Mouse (Mus musculus): ENCODE measurements around the gene Fam53b. TPM values are rescaled to one million over a fixed set of nuclear protein-coding genes. Genes with fewer than 3 reads are reported as not detected.

The Fam53b gene
- 26.5 TPM for polyA plus RNA-seq (2012; fragmentation: generic; extraction: Trizol)

DNA sequence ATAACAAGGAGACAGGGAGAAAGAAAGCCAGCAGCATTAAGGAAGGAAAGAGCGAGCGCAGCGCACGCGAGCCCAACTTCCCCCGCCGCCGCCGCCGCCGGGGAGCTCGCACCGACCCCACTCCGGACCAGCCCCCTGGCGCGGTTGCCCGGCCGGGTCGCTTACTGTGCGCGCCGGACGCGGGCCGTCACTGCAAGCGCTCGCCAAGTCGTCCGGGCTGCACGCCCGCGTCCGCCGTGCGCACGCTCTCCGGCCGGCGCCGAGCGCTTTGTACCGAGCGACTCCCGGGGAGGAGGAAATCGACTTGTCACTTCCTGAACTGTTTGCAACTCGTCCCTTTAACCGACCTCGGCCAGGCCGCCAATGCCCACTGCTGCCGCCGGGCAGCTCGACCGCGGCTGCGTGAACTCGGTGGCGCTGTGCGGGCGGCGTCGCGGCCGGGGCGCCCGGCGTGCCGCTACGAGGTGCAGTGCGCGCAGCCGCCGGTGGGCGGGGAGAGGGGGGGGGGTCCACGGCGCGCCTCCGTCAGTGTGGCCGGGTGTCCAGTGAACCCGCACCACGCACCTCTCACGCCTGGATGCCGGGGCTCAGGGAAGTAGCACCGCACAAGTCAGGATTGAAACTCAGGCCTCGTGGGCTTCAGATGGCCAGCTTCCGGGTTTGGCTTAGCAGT, at the start of gene Fam53b:
Gene Fam53b (minus strand): TSS at position 471 of the 673 bp plus-strand sequence.
- H3K4me3 ChIP-seq: peak within 1 kb of the TSS; percentile 56
- H3K4me2 ChIP-seq (ENCODE audit: low read depth): peak within 1 kb of the TSS; percentile 97
- no peaks in the 10 kb centered on the region for H3K36me3 ChIP-seq (ENCODE audit: control insufficient read depth, insufficient read depth)
- TF ChIP-seq CEBPB (IDR thresholded peaks at IDR 0.05; ENCODE audit: insufficient read depth, poor library complexity, severe bottlenecking) (no peak), SRF (IDR thresholded peaks at IDR 0.05; ENCODE audit: control insufficient read depth, insufficient read length, low read depth) (no peak), POLR2A (IDR thresholded peaks at IDR 0.05; ENCODE audit: insufficient read length, low read depth) (peak; percentile 78), POLR2AphosphoS2 (IDR thresholded peaks at IDR 0.05; ENCODE audit: insufficient read length, low read depth) (peak; percentile 83), MAX (IDR thresholded peaks at IDR 0.05; ENCODE audit: low read depth) (no peak), MYOD1 (IDR thresholded peaks at IDR 0.05; ENCODE audit: control insufficient read depth in 1 of 3, insufficient read length in 2 of 3, low read depth in 2 of 3) (peak in 1 of 3 experiments; percentile 36)
- H3ac ChIP-seq (ENCODE audit: control insufficient read depth, insufficient read length): peak within 1 kb of the TSS; percentile 86
- H3K27me3 ChIP-seq (ENCODE audit: control insufficient read depth, insufficient read depth, insufficient read length): no peaks in the 10 kb centered on the region
- H3K79me2 ChIP-seq (ENCODE audit: control insufficient read depth, insufficient read depth): peaks cover 12% of the 10 kb centered on the region

DNA sequence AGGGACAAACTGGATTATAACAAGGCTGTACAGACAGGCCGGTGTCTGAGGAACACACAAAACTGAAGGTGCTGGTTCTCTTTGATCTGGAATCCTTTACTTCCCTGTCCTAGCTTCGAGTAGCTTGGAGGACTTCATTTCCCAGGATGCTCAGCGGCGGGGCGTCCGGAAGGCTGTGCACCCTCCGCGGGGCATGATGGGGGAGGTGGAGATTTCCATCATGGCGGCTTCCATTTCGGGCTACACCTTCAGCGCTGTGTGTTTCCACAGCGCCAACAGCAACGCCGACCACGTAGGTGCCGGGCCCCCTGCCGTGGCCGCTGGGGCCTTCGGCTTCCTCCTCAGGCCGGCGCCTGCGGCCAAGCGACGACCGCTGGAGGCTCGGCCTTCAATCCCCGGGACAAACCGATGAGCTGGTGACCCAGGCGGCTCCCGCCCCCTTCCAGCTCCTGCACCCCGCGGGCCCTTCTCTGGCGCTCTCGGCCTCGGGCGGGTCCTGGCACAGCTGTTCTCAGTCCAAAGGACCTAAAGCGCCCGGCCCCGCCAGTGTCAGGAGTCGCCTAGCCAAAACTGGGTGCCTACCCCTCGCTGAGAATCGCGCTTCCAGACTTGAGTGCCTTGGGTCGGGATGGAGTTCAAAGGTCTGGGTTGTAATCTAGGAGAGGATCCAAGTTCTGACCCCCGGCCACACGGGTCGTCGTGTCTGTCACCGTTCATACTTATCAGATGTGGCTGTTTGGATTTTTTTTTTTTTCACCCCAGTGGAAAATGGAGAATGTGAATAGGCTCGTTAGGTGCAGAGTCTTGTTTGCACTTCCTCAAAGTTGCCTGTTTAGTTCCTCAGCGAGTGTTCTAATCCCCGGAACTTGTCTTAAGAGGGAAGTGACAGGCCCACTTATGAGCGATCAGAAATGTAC, 45.6 kb upstream of the Fam53b start, which contains the start of gene Abraxas2:
Gene Abraxas2 (plus strand): TSS at position 184 of the 917 bp plus-strand sequence.
- Histone ChIP-seq H3K4me2 (ENCODE audit: low read depth) (peak within 1 kb of the TSS; percentile 74), H3ac (ENCODE audit: control insufficient read depth, insufficient read length) (peak within 1 kb of the TSS; percentile 70), H3K27me3 (ENCODE audit: control insufficient read depth, insufficient read depth, insufficient read length) (no peaks in the 10 kb centered on the region), H3K4me3 (peak within 1 kb of the TSS; percentile 68), H3K79me2 (ENCODE audit: control insufficient read depth, insufficient read depth) (peaks cover 47% of the 10 kb centered on the region), H3K36me3 (ENCODE audit: control insufficient read depth, insufficient read depth) (no peaks in the 10 kb centered on the region)
- TF ChIP-seq CEBPB (IDR thresholded peaks at IDR 0.05; ENCODE audit: insufficient read depth, poor library complexity, severe bottlenecking): no peak
- TF ChIP-seq E2F4 (IDR thresholded peaks at IDR 0.05; ENCODE audit: insufficient read depth): no peak
- no peak for TF ChIP-seq USF1 (IDR thresholded peaks at IDR 0.05; ENCODE audit: low read depth)
- TF ChIP-seq POLR2AphosphoS2 (IDR thresholded peaks at IDR 0.05; ENCODE audit: insufficient read length, low read depth): peak; percentile 69
- no peak for TF ChIP-seq SRF (IDR thresholded peaks at IDR 0.05; ENCODE audit: control insufficient read depth, insufficient read length, low read depth)
- no peak for TF ChIP-seq MAX (IDR thresholded peaks at IDR 0.05; ENCODE audit: low read depth)
- TF ChIP-seq TCF3 (IDR thresholded peaks at IDR 0.05; ENCODE audit: insufficient read length, low read depth): no peak
- no peak for TF ChIP-seq REST (IDR thresholded peaks at IDR 0.05; ENCODE audit: insufficient read depth, insufficient read length)
- no peak for TF ChIP-seq TCF12 (IDR thresholded peaks at IDR 0.05; ENCODE audit: insufficient read depth, poor library complexity, severe bottlenecking)
- peak; percentile 76 for TF ChIP-seq POLR2A (IDR thresholded peaks at IDR 0.05; ENCODE audit: insufficient read length, low read depth)
- no peak for TF ChIP-seq MYOD1 (IDR thresholded peaks at IDR 0.05; ENCODE audit: control insufficient read depth in 1 of 3, insufficient read length in 2 of 3, low read depth in 2 of 3)
- TF ChIP-seq MYOG (IDR thresholded peaks at IDR 0.05; ENCODE audit: control insufficient read depth in 1 of 3, insufficient read depth in 1 of 3, insufficient read length in 2 of 3, low read depth in 2 of 3): peak in 1 of 3 experiments; percentile 65

DNA sequence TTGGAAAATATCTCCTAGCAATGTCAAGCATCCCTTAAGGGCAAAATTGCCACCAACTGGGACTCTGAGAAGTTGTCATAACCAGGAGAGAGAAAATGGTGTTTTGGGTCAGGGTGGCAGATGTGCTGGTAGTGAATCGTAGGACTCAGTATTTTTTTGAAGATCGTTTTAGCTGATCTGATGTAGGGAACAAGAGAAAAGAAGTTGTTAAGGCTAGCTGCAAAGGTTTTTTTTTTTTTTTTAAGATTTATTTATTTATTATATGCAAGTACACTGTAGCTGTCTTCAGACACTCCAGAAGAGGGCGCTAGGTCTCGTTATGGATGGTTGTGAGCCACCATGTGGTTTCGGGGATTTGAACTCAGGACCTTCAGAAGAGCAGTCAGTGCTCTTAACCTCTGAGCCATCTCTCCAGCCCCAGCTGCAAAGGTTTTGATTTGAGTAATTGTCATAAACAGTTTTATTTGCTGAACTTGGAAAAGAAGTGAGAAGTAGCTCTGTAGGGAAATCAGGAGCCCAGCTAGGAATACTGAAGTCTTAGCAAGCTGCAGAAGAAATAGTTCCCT, 44.4 kb upstream of the Fam53b start:
- Histone ChIP-seq H3K4me3 (peak overlapping the region; percentile 68), H3ac (ENCODE audit: control insufficient read depth, insufficient read length) (no peak overlapping the region), H3K79me2 (ENCODE audit: control insufficient read depth, insufficient read depth) (peaks cover 35% of the 10 kb centered on the region), H3K36me3 (ENCODE audit: control insufficient read depth, insufficient read depth) (no peaks in the 10 kb centered on the region), H3K4me2 (ENCODE audit: low read depth) (peak overlapping the region; percentile 59), H3K27me3 (ENCODE audit: control insufficient read depth, insufficient read depth, insufficient read length) (no peaks in the 10 kb centered on the region)
- no peak for TF ChIP-seq TCF3 (IDR thresholded peaks at IDR 0.05; ENCODE audit: insufficient read length, low read depth)
- no peak for TF ChIP-seq E2F4 (IDR thresholded peaks at IDR 0.05; ENCODE audit: insufficient read depth)
- no peak for TF ChIP-seq TCF12 (IDR thresholded peaks at IDR 0.05; ENCODE audit: insufficient read depth, poor library complexity, severe bottlenecking)
- no peak for TF ChIP-seq CEBPB (IDR thresholded peaks at IDR 0.05; ENCODE audit: insufficient read depth, poor library complexity, severe bottlenecking)
- TF ChIP-seq MYOD1 (IDR thresholded peaks at IDR 0.05; ENCODE audit: control insufficient read depth in 1 of 3, insufficient read length in 2 of 3, low read depth in 2 of 3): no peak
- TF ChIP-seq SRF (IDR thresholded peaks at IDR 0.05; ENCODE audit: control insufficient read depth, insufficient read length, low read depth): no peak
- no peak for TF ChIP-seq POLR2AphosphoS2 (IDR thresholded peaks at IDR 0.05; ENCODE audit: insufficient read length, low read depth)
- no peak for TF ChIP-seq MAX (IDR thresholded peaks at IDR 0.05; ENCODE audit: low read depth)
- no peak for TF ChIP-seq MYOG (IDR thresholded peaks at IDR 0.05; ENCODE audit: control insufficient read depth in 1 of 3, insufficient read depth in 1 of 3, insufficient read length in 2 of 3, low read depth in 2 of 3)
- no peak for TF ChIP-seq USF1 (IDR thresholded peaks at IDR 0.05; ENCODE audit: low read depth)
- no peak for TF ChIP-seq POLR2A (IDR thresholded peaks at IDR 0.05; ENCODE audit: insufficient read length, low read depth)
- no peak for TF ChIP-seq REST (IDR thresholded peaks at IDR 0.05; ENCODE audit: insufficient read depth, insufficient read length)

DNA sequence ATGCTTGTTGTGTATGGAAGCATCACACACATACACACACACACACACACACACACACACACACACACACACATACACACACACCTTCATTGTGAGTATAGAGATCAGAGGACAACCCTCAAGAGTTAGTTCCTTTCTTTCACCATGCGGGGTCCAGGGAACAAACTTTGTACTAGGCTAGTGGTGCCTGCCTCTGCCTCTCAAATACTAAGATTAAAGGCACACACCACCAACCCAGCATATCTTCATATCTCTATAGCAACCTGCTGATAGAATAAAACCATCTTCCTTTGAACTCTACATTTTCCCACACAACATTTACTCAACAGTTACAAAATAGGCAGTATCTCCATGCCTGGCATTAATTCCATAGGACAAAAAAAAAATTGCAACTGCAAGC, 42.4 kb upstream of the Fam53b start:
- no peak overlapping the region for H3K4me3 ChIP-seq
- H3ac ChIP-seq (ENCODE audit: control insufficient read depth, insufficient read length): no peak overlapping the region
- TF ChIP-seq MYOG (IDR thresholded peaks at IDR 0.05; ENCODE audit: control insufficient read depth in 1 of 3, insufficient read depth in 1 of 3, insufficient read length in 2 of 3, low read depth in 2 of 3): no peak
- no peak for TF ChIP-seq TCF3 (IDR thresholded peaks at IDR 0.05; ENCODE audit: insufficient read length, low read depth)
- no peak for TF ChIP-seq POLR2A (IDR thresholded peaks at IDR 0.05; ENCODE audit: insufficient read length, low read depth)
- TF ChIP-seq REST (IDR thresholded peaks at IDR 0.05; ENCODE audit: insufficient read depth, insufficient read length): no peak
- no peak for TF ChIP-seq MAX (IDR thresholded peaks at IDR 0.05; ENCODE audit: low read depth)
- TF ChIP-seq E2F4 (IDR thresholded peaks at IDR 0.05; ENCODE audit: insufficient read depth): no peak
- no peak for TF ChIP-seq MYOD1 (IDR thresholded peaks at IDR 0.05; ENCODE audit: control insufficient read depth in 1 of 3, insufficient read length in 2 of 3, low read depth in 2 of 3)
- TF ChIP-seq POLR2AphosphoS2 (IDR thresholded peaks at IDR 0.05; ENCODE audit: insufficient read length, low read depth): no peak
- no peak for TF ChIP-seq CEBPB (IDR thresholded peaks at IDR 0.05; ENCODE audit: insufficient read depth, poor library complexity, severe bottlenecking)
- TF ChIP-seq USF1 (IDR thresholded peaks at IDR 0.05; ENCODE audit: low read depth): no peak
- no peak for TF ChIP-seq TCF12 (IDR thresholded peaks at IDR 0.05; ENCODE audit: insufficient read depth, poor library complexity, severe bottlenecking)
- TF ChIP-seq SRF (IDR thresholded peaks at IDR 0.05; ENCODE audit: control insufficient read depth, insufficient read length, low read depth): no peak
- H3K36me3 ChIP-seq (ENCODE audit: control insufficient read depth, insufficient read depth): no peaks in the 10 kb centered on the region
- no peak overlapping the region for H3K4me2 ChIP-seq (ENCODE audit: low read depth)
- no peaks in the 10 kb centered on the region for H3K27me3 ChIP-seq (ENCODE audit: control insufficient read depth, insufficient read depth, insufficient read length)
- peaks cover 16% of the 10 kb centered on the region for H3K79me2 ChIP-seq (ENCODE audit: control insufficient read depth, insufficient read depth)
